Mouse (Mus musculus) thymus, postnatal 25 days (tissue): ENCODE measurements around the gene Crnn.
A peak's percentile ranks its signal among the peaks of the same experiment; 100 is the strongest.

Source experiments
- DNase-seq: peaks from one replicate; pipeline ENCODE4 v3.0.0; 2022

Gene Crnn

GRCm38 (mm10) chr3:93144510-93145051 lies at the start of gene Crnn:
TSS of gene Crnn (plus strand) at chr3:93144787.
- DNase-seq = no peak

GRCm38 (mm10) chr3:93096447-93096846 lies 48.1 kb upstream of the Crnn start:
- DNase-seq = no peak

GRCm38 (mm10) chr3:93111668-93112067 lies 32.9 kb upstream of the Crnn start:
- no peak for DNase-seq

- DNase-seq = no peak
Observed at GRCm38 (mm10) chr3:93114481-93114880, 30.1 kb upstream of the Crnn start.

GRCm38 (mm10) chr3:93119101-93119500 lies 25.5 kb upstream of the Crnn start:
- no peak for DNase-seq

GRCm38 (mm10) chr3:93128052-93128451 lies 16.5 kb upstream of the Crnn start:
- no peak for DNase-seq

GRCm38 (mm10) chr3:93129076-93129475 lies 15.5 kb upstream of the Crnn start:
- DNase-seq = no peak

- DNase-seq = peak; percentile 10
Observed at GRCm38 (mm10) chr3:93130460-93130859, 14.1 kb upstream of the Crnn start.

- no peak for DNase-seq
Observed at GRCm38 (mm10) chr3:93162502-93162901, 17.9 kb downstream of the Crnn start.

GRCm38 (mm10) chr3:93162996-93163592 lies 18.5 kb downstream of the Crnn start:
- DNase-seq = no peak

GRCm38 (mm10) chr3:93180856-93181255 lies 36.3 kb downstream of the Crnn start:
- no peak for DNase-seq

- no peak for DNase-seq
Observed at GRCm38 (mm10) chr3:93196978-93197377, 52.4 kb downstream of the Crnn start, which contains the start of gene Flg2. TSS of gene Flg2 (plus strand) at chr3:93197278.
